Mouse (Mus musculus) neural tube, embryonic 10.5 days (tissue): ENCODE results near the gene Ugt1a8.

ENCODE experiments used
- DNase-seq: peaks from one replicate; pipeline ENCODE4 v3.0.0-alpha.2; 2017; ENCODE audit warnings: low spot score; ENCODE audit errors: extremely low spot score

The Ugt1a8 gene

DNA sequence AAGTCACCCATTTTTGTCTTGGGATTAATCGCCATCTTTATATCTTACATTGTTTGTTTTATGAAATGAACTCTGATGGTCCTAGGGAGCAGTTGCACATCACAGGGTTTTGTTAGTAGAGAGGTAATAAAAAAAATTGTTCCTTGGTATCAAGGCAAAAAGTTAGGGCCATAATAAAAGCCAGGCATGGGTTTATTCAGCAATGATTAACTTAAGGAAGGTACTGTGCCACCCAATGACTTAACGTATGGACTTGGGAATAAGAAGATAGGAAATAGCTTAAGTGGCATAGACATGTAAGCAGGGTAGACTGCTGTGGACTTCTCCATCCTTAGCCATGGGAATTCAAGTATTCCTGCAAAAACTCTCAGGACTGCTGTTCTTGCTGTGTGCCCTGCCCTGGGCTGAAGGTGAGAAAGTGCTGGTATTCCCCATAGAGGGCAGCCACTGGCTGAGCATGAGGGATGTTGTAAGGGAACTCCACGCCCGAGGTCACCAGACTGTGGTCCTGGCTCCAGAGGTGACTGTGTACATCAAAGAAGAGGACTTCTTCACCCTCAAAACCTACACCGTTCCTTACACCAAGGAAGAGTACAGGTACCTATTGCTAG lies 98.8 kb downstream of the Ugt1a8 start:
- no peak for DNase-seq

DNA sequence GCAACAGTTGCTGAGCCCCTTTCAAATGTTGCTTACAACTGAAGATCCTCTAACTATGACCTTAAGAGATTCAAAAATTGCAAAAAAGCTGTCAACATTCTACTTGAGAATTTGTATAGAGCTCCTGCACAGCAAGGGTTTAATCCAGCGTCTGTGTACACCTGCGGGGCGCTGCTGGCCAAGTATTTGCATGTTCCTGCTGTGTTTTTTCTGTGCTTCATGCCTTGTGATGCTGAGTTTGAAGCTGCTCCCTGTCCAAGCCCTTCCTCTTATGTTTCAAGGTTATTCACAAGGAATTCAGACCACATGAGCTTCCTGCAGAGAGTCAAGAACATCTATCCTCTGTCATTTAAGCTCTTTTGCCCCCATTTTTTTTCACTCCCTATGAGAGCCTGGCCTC lies 104.5 kb downstream of the Ugt1a8 start:
- no peak for DNase-seq

DNA sequence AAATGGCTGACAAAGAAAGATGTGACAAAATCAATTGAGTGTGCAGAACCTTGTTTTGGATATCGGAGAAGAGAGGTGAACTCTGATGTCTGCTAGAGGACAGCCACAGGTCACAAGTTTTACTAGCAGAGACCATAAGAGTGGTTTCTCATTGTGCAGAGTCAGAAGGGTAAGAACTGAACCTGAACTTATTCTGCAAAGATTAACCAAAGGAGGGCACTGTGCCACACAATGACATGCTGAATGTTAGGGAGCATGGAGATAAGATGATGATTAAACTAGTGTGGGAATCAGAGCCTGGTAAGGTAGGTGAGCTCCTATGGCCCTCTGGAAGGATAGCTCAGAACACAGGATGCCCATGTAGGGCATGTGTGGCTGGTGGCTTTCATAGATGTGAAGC lies 108.1 kb downstream of the Ugt1a8 start:
- DNase-seq: no peak

DNA sequence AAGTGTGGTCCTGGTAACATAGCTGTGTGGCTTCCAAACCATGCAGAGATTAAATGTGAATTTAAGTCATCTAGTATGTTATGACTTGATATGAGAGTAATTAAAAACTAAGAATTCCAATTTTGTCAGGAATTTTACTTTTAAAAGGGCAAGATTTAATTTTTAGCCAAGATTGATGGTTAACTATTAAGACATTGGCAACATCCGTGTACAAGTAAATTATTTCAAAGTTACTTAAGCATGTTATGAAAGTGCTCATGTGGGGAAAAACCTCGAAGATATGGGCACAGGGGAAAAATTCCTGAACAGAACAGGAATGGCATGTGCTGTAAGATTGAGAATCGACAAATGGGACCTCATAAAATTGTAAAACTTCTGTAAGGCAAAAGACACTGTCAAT lies 109.8 kb downstream of the Ugt1a8 start:
- DNase-seq: no peak

DNA sequence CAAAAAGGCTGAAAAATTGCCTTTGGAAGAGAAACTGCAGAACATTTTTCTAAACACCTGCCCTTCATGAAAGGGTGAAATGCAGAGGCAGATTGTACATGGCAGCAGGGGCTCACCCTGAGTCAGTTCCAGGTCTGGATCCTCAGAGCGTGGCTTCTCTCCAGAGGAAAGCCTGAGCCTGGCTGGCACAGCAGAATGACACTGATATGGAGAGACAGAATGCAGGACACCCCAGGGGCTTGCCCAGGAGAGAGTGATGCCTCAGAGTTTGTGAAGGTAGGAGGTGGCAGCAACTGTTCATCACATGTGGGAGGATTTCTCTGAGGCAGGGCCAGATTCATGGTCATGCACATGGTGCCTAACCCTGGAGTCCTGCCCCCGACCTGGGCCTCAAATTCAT lies 112.4 kb downstream of the Ugt1a8 start:
- DNase-seq: no peak

DNA sequence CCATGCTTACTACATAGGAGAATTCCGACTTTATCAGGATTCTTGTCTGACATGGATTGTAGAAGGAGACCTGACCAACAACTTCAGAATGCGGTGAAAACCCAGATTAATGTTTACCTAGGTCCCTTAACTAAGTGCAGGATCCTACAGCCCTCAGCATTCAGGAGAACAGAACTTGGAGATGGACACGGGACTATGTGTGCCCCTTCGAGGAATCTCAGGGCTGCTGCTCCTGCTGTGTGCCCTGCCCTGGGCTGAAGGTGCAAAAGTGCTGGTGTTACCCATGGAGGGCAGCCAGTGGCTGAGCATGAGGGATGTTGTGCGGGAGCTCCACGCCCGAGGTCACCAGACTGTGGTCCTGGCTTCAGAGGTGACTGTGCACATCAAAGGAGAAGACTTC lies 112.8 kb downstream of the Ugt1a8 start, which contains the start of gene Ugt1a2:
Gene Ugt1a2, plus strand, starts transcription at position 146 of the 400 bp plus-strand sequence.
- no peak for DNase-seq

DNA sequence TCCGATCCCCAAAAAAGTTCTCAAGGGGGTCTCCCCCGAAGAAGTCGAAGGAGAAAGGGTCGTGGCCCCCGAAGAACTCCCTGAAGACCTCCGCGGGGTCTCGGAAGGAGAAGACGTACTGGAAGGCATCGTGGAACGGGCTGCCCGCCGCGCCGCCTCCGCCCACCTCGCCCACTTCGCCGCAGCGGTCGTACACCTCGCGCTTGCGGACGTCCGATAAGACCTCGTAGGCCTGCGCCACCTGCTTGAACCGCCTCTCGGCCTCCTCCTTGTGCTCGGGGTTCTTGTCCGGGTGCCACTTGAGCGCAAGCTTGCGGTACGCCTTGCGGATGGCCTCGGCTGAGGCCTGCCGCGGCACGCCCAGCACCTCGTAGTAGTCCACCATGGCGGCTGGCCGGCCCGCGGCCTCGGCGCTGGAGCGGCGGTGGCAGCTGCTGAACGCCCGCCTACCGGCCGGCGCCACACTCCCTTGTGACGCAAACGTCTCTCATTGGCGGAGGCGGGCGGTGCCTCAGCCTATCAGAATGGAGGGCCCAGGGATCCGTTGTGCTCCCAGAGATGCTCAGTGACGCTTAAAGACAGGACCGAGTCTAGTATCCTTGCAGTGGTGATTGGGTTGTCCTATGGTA lies 117.8 kb downstream of the Ugt1a8 start, which contains the start of gene Dnajb3:
Gene Dnajb3, minus strand, starts transcription at position 489 of the 629 bp plus-strand sequence.
- DNase-seq: peak; percentile 90

DNA sequence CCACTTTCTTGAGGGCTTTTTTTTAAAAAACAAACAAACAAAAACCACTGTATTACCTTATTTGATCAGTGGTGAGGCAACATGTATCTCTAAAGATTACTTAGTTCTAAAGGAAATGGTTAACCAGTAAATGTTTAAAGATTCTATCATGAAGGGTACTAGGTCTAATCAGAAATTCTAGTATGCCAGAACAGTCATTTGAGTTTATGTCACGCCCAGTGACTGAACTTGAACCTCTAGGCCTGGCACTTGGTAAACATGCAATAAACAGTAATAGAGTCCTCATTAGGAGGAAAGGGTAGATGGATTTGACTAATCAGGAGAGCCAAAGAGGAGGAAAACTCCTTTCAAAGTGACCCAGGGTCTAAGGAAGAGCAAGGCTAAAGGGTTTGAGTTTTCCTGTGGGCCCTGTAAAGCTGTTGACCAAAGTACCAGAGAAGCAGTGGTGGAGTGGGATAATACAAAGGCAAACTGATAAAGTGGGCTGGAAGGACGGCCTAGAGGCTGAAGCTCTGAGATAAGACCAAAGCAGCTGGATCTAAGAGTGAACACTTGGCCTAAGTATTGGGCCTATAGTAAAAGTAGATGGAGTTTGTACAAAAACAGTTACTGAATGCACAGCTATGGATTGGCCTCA lies 119.3 kb downstream of the Ugt1a8 start:
- no peak for DNase-seq

DNA sequence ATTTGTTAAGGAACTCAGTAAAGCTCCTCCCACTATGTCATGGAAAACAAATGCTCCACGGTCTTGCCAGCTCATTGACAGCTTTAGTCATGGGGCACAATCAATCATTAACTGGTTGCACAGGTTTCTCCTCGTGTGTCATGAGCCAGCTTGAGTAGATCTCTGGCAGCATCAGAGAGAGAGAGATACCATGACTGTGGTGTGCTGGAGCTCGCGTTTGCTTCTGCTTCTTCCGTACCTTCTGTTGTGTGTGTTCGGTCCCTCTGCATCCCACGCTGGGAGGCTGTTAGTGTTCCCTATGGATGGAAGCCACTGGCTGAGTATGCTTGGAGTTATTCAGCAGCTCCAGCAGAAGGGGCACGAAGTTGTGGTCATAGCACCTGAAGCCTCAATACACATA lies 124.2 kb downstream of the Ugt1a8 start, which contains the start of gene Ugt1a1:
Gene Ugt1a1, plus strand, starts transcription at position 148 of the 400 bp plus-strand sequence.
- DNase-seq: peak; percentile 19

DNA sequence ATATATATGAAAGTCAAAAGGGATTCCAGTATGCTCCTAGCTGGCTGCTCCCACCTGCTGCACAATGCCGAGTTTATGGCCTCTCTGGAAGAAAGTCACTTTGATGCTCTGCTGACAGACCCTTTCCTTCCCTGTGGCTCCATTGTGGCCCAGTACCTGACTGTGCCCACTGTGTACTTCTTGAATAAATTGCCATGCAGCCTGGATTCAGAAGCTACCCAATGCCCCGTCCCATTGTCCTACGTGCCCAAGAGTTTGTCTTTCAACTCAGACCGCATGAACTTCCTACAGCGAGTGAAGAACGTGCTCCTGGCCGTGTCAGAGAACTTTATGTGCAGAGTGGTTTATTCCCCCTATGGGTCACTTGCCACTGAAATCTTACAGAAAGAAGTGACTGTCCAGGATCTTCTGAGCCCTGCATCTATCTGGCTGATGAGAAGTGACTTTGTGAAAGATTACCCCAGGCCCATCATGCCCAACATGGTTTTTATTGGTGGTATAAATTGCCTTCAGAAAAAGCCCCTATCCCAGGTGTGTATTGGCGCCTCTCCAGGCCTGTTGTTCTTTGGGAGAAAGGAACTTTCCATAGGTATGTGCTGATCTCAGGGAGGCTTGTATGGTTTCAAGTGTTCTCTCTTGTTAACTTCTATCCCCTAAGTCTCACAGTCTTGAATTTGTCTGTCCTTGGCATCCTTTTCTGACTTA lies 124.9 kb downstream of the Ugt1a8 start:
- peak; percentile 18 for DNase-seq

DNA sequence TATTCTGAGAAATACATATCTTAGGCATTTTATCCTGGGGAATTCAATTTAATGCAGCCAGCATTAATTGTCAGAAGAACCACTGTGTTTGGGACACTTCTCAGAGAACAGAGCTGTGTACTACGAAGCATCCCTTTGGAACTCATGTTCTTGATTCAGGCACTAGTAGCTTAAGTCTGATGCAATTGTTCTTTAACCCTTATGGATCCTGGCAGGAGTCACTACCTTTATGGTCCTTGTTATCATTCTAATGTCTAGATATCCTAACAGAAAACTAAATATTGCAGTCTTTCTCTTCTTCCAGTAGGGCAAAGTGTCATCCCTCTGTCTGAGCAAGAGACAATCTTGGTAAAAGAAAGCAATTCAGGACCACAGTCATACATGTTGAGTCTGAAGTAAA lies 125.4 kb downstream of the Ugt1a8 start:
- no peak for DNase-seq

DNA sequence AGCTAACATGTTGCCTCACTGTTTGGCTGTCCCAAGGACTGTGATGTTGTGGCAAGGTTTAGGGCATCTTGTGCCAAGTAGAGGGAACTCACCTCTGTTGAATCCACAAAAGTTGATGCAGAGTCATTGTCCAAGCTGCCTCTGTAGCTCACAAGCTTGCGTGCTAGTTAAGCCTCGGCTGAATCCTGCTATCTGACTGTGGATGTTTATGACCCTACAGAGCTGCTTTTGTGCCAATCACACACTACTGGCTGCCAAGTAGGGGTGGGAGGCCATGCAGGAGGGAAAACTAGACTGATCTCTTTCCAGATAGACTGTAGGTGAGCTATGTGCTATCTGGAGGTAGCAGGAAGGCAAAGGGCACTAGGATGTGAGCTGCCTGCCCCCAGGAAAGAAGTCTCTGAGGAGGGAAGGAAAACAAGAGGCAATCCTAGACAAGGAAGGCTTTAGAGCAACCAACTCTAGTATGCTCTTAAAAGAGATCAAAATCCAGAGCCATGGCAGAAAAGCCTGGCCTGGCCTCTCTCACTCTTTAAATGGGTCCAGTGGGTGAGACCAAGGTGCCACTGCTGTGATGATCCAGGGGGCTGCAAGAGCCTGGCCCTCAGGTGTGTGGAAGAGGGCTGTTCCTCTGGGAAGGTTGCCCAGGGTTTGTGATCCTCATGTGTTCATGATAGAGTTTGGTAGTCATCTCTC lies 126.3 kb downstream of the Ugt1a8 start:
- DNase-seq: peak; percentile 18

DNA sequence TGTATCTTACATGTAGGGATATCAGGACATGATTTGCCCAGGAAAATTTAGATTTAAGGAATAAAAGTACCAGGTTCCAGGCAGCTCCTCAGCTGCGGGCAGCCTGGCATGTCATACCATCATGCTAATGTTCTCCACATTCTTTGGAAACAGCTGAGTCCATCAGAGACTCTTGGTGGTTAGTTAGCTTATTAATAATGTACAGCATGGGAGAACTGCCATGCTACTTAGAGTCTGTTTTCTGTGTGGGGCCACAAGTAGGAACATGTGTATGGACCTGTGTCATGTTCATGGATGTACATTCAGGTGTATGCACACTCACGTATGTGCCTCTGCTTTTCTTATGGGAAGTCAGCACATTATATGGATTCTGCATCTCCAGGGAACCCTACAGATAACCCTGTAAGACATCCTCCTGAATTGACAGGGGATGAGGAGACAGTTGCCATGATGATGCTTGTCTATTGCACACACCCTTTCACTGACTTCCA lies 126.9 kb downstream of the Ugt1a8 start:
- DNase-seq: peak; percentile 17

DNA sequence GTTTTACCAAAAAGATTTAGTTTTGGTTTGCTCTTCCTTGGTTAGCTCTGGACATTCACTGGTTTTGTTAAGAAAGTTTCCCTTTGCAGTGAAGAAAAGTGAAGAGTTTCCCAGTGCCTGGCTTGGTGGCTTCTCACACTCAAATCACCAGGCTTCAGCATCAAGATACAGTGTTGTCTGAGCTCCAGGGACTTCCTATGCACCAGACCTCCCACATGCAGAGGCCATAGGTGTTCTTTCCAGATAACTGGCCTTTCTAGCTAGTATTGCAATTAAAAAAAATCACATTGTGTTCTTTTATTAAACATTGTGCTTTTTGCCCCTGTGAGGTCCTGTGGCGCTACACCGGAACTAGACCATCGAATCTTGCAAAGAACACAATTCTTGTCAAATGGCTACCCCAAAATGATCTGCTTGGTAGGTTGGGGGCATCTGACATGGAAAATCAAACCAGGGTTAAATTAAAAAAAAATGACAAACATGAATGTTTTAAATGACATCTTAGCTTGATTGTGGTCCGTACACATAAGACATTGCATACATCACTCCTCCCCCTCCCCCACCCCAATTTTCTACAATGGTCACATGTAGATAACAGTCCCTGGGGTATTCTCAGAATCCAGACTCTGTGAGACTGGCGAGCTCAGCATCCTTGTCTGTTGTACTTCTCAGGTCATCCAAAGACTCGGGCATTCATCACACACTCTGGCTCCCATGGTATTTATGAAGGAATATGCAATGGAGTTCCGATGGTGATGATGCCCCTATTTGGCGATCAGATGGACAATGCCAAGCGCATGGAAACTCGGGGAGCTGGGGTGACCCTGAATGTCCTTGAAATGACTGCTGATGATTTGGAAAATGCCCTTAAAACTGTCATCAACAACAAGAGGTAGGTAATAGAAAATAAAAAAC lies 128.1 kb downstream of the Ugt1a8 start:
- no peak for DNase-seq

DNA sequence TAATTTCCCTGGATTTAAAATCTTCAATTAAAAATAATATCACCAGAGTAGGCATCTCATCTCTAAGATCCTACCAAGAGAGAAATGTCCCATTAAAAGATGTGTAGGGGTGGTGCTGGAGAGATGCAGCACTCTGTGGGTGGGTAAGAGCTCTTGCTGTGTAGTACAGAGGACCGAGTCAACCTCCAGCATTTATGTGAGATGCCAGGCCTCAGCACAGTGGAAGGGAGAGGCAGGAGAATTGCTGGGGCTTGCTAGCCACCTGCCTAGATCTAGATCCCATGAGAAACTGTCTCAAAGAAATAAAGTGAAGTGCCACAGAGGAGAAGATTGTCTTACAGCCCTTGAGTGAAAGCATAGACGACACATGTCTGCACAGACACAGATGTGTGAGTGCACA lies 128.9 kb downstream of the Ugt1a8 start:
- peak; percentile 13 for DNase-seq

DNA sequence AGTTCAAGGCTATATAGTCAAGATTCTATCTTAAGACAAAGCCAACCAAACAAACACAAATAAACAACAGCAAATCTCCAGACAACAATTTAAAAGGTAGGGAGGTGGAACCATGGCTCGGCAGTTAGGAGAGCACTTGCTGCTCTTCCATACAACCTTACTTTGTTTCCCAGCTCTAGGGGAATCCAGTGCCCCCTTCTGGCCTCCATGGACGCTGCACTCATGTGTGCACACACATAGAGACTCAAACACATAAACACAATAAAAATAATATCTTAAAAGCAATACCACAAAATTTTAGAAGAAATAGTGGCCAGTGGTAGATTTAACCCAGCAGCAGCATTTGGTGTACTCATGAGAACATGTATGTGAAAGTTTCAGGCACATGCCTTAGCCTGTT lies 129.5 kb downstream of the Ugt1a8 start:
- peak; percentile 34 for DNase-seq

DNA sequence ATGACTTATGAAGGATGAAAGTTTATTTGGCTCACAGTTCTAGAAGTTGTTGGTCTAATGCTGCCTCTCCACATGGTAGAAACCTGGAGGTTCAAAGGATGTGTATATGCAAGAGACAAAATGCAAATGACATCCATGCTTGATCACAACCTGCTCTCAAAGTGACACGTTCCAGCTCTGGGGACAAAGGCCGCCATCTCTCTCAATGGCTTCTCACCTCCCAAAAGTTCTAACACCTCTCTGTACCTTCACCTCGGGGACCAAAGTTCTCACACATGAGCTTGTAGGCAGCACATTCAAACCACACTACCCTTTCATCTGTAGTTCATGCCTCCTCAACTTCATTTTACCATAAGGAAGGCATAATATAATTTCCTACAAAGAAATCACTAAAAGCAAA lies 130.0 kb downstream of the Ugt1a8 start:
- peak; percentile 14 for DNase-seq

DNA sequence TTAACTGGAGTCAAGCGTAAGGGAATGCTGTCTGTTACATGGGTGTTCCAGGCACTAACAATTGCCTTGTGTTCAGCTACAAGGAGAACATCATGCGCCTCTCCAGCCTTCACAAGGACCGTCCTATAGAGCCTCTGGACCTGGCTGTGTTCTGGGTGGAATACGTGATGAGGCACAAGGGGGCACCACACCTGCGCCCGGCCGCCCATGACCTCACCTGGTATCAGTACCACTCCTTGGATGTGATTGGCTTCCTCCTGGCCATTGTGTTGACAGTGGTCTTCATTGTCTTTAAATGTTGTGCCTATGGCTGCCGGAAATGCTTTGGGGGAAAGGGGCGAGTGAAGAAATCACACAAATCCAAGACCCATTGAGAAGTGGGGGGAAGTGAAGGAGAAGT lies 130.4 kb downstream of the Ugt1a8 start:
- DNase-seq: peak; percentile 19

DNA sequence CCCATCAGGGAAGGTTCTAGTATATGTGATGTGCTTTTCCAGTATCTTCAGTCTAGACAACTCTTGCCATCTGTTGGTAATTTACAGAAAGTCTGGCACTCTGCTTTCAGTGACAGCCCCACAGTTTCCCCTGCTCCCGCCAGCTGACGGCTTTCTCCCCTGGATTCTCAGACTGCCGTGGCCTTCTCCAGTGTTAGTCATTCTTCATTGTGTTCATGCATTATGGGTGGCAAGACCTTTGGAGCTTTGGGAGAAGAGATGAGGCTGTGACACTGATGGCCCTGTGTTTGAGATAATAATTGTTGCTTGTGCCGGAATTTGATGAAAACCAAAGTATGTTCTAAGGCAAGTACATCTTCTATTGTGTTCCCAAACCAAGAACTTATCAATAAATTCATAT lies 131.0 kb downstream of the Ugt1a8 start:
- peak; percentile 14 for DNase-seq

DNA sequence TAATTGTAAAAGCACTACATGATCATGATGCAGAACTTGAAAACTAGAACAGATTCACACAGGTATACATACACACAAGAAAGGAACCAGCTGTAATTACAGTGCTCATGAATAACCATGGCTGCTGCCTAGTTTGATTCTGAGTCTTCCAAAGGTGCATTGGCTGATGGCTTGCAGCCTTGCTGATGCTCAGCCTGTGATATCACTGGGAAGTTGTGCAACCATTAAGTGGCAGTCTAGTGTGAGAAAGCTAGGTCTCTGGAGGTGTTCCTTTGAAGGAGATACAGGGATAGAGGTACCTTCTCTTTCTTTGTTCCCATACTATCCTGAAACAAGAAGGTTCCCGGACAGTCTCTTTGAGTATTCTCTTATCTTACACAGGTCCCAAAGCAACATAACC lies 131.4 kb downstream of the Ugt1a8 start:
- DNase-seq: no peak
